Mouse (Mus musculus) CD8-positive naive resting alpha-beta T cell, adult 57 days (primary cell): ENCODE results near the gene Gm4778. TPM values are rescaled to one million over a fixed set of nuclear protein-coding genes. Genes with fewer than 3 reads are reported as not detected.

Experiments
- total RNA-seq: library from RNA; stranded (reverse); gene quantifications from one replicate; pipeline ENCODE4 v1.2.4, GENCODE M21; 2023

Gm4778 gene
- total RNA-seq, result not detected

GRCm38 (mm10) chr3:94263736-94264135 lies at the start of gene Gm4778:
Gm4778 (plus strand) TSS chr3:94264036.

GRCm38 (mm10) chr3:94309633-94310363 lies 46.0 kb downstream of the Gm4778 start, which contains the start of gene Them4:
Them4 (plus strand) TSS chr3:94310089.

Other genes with a start within 250 kb of the Gm4778 start
- gene Gm9125, start 209.2 kb upstream of the Gm4778 start, total RNA-seq, result not detected
- not detected for gene Gm10697, start 191.4 kb upstream of the Gm4778 start, total RNA-seq
- gene Gm10696, start 85.8 kb upstream of the Gm4778 start, total RNA-seq, result not detected
- not detected for gene Gm5286, start 67.3 kb upstream of the Gm4778 start, total RNA-seq
- gene Them4, start 46.1 kb downstream of the Gm4778 start, total RNA-seq, result 7.6 TPM
- gene Them5, start 78.1 kb downstream of the Gm4778 start, total RNA-seq, result not detected
- gene C2cd4d, start 98.4 kb downstream of the Gm4778 start, total RNA-seq, result not detected
- gene Rorc, start 108.8 kb downstream of the Gm4778 start, total RNA-seq, result not detected
- not detected for gene Lingo4, start 134.5 kb downstream of the Gm4778 start, total RNA-seq
- 11.0 TPM for gene Tdrkh, start 149.2 kb downstream of the Gm4778 start, total RNA-seq
- 55.2 TPM for gene Mrpl9, start 179.3 kb downstream of the Gm4778 start, total RNA-seq
- not detected for gene Oaz3, start 179.9 kb downstream of the Gm4778 start, total RNA-seq
- gene Celf3, start 214.3 kb downstream of the Gm4778 start, total RNA-seq, result not detected
- gene Riiad1, start 216.3 kb downstream of the Gm4778 start, total RNA-seq, result 2.8 TPM